Mouse (Mus musculus) liver, embryonic 11.5 days (tissue): ENCODE results near the gene BC034090. TPM values are rescaled to one million over a fixed set of nuclear protein-coding genes. Genes with fewer than 3 reads are reported as not detected.
A peak's percentile ranks its signal among the peaks of the same experiment; 100 is the strongest.

ENCODE experiments used
- ATAC-seq: fragments of 200-750 bp; cut with Nextera tagmentation; replicated peaks from 2 replicates; pipeline ENCODE4 v1.8.0; 2017; ENCODE audit warnings: moderate number of reproducible peaks, mild to moderate bottlenecking, moderate TSS enrichment, moderate library complexity; ENCODE audit not compliant: low FRiP score
- DNase-seq: peaks from one replicate; pipeline ENCODE4 v3.0.0-alpha.2; 2017; ENCODE audit warnings: low spot score
- H3K27ac ChIP-seq: fragments of 300-500 bp; sonication (generic); 2 replicates; pipeline ENCODE4 v1.5.1; 2014; ENCODE audit warnings: mild to moderate bottlenecking, low read depth, low read length, control low read depth
- H3K27me3 ChIP-seq: fragments of 300-500 bp; sonication (generic); replicated peaks from 2 replicates; pipeline ENCODE4 v1.6.1; 2014; ENCODE audit warnings: low read length, mixed read lengths; ENCODE audit not compliant: control insufficient read depth, insufficient read depth
- H3K36me3 ChIP-seq: fragments of 300-500 bp; sonication (generic); 2 replicates; pipeline ENCODE4 v1.6.1; 2014; ENCODE audit warnings: mild to moderate bottlenecking, low read length, moderate library complexity, mixed read lengths; ENCODE audit not compliant: control insufficient read depth, insufficient read depth
- H3K4me1 ChIP-seq: fragments of 300-500 bp; sonication (generic); replicated peaks from 2 replicates; pipeline ENCODE4 v1.6.1; 2014; ENCODE audit warnings: low read length, mixed read lengths; ENCODE audit not compliant: control insufficient read depth, insufficient read depth
- H3K4me2 ChIP-seq: fragments of 300-500 bp; sonication (generic); 2 replicates; pipeline ENCODE4 v1.6.1; 2014; ENCODE audit warnings: mild to moderate bottlenecking, control low read depth, moderate library complexity
- H3K4me3 ChIP-seq: fragments of 300-500 bp; sonication (generic); 2 replicates; pipeline ENCODE4 v1.5.1; 2014; ENCODE audit warnings: low read depth, low read length, control low read depth
- H3K9ac ChIP-seq: fragments of 300-500 bp; sonication (generic); 2 replicates; pipeline ENCODE4 v1.6.1; 2014; ENCODE audit warnings: low read depth, low read length, control low read depth
- H3K9me3 ChIP-seq: fragments of 300-500 bp; sonication (generic); 2 replicates; pipeline ENCODE4 v1.6.1; 2016; ENCODE audit warnings: low read length, inconsistent platforms, mixed read lengths; ENCODE audit not compliant: control insufficient read depth
- WGBS: fragments of 180-500 bp; shearing (Covaris S2); extraction: QIAGEN DNeasy Blood & Tissue Kit; methylation state at CpG from one replicate; pipeline ENCODE4 v1.1.7; 2014; 5-methylcytosine and 5-hydroxymethylcytosine counted together
- polyA plus RNA-seq: library from polyadenylated mRNA; unstranded; fragments of >200 nt; fragmentation: Nextera tagmentation; extraction: Ambion mirVana; gene quantifications from 2 replicates; pipeline ENCODE4 v1.2.1, GENCODE M21; 2014

Gene BC034090
- 0.86 and 1.8 TPM in 2 replicates for polyA plus RNA-seq

DNA sequence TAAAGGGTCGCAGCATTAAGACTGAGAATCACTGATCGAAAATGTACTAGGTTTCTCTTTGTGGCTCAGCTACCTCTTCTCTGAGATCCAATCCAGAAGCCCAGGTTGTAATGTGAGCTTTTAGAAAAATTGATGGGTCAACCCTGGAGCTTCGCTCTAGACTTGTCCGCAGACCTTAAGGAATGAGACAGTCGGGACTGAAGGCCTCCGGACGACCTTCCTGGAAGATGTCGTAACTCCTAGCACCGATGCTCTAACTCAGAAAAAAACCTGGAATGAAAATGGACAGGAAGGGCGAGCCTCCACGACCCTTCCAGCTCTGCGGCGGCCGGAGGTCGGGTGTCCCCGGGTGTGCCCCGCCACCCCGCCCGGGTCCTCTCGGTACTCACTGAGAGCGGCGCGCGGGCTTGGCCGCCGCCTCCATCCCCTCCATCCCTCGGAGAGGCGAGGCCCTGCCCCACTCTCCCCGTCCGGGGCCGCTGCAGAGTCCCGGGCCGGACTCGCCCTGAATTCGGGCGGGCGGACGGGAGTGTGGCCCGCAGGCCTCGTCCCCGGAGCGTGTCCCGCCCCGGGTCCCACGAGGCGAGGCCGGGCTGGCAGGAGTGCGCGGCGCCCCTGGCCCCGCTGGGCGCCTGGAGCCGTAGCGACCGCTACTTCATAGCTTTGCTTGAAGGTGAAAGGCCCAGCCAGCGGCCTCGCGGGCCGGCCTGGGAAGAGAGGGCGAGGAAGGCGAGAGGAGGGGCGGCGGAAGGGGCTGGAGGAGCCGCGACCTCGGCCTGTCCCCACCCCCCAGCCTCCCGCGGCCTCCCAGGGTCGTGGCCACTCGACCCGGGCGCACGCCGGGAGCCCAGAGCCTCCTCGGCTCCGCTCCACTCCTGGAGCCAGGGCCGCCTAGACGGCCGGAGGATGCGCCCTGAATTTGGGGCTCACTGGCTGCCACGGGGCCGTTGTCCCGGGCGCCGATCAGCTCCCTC is at the start of gene BC034090:
Gene BC034090, minus strand, starts transcription at position 648 of the 974 bp plus-strand sequence.
- H3K27me3 ChIP-seq, result peaks cover 42% of the 10 kb centered on the region
- DNase-seq (peak; percentile 59), ATAC-seq (0 out of 2 replicates have a peak, but pooled peaks have one; percentile 29)
- H3K27ac ChIP-seq, result no peak within 1 kb of the TSS
- 2% methylated on average over 82 of the region's 85 CpGs for WGBS
- H3K9ac ChIP-seq, result peak within 1 kb of the TSS; percentile 59
- H3K36me3 ChIP-seq, result no peaks in the 10 kb centered on the region
- peak within 1 kb of the TSS; percentile 82 for H3K4me2 ChIP-seq
- peak within 1 kb of the TSS; percentile 57 for H3K4me3 ChIP-seq
- H3K9me3 ChIP-seq, result no peaks in the 10 kb centered on the region
- H3K4me1 ChIP-seq, result peaks cover 2% of the 10 kb centered on the region

DNA sequence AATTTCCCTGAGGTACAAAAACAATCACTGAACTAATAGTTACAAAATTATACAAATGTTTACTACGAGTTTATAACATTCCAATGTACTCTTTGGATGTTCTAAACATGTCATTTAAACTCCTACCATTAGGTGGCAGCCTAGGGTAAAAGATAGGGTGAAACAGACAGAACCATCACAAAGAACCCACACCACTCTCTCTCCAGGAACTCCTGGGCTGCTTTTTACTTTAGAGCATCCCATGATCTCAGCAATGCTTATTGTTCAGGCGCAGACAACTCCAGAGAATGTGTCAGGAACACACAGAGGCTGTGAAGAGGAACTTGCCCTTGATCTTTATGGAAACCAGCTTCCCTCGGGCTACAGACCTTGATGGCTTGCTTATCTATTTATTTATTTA is 49.2 kb upstream of the BC034090 start:
- Histone ChIP-seq H3K4me3 (no peak overlapping the region), H3K27me3 (no peaks in the 10 kb centered on the region), H3K36me3 (0 out of 2 replicates have a peak, but pooled peaks cover under 1% of the 10 kb centered on the region), H3K9ac (no peak overlapping the region), H3K4me2 (no peak overlapping the region), H3K27ac (no peak overlapping the region), H3K9me3 (no peaks in the 10 kb centered on the region), H3K4me1 (no peaks in the 10 kb centered on the region)
- DNase-seq (peak; percentile 36), ATAC-seq (0 out of 2 replicates have a peak, but pooled peaks have one; percentile 29)
- 23% methylated on average over 3 of the region's 3 CpGs for WGBS

DNA sequence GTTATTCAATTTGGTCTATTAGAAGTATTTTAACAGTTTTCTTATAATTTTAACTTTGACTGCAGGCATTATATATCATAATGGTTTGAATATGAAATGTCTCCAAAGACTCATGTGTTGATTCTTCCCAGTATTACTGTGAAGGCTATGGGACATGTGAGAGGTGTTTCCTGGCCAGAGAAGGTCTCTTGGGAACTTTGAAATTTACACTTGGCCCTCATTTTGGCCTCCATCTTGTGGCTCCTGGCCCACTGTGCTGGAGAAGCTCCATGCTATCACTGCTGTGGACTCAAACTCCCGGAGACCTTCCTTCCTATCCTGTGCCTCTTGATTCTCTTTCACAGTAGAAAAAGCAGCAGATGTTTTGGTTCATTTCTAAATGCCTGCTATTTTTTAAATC is 45.2 kb upstream of the BC034090 start:
- 97% methylated on average over 1 of the region's 1 CpGs for WGBS
- Histone ChIP-seq H3K27me3 (no peaks in the 10 kb centered on the region), H3K9me3 (0 out of 2 replicates have a peak, but pooled peaks cover 2% of the 10 kb centered on the region), H3K27ac (no peak overlapping the region), H3K4me1 (no peaks in the 10 kb centered on the region), H3K9ac (no peak overlapping the region), H3K36me3 (peaks cover 10% of the 10 kb centered on the region; the same call in 1 of the 2 replicates), H3K4me2 (no peak overlapping the region), H3K4me3 (no peak overlapping the region)
- no peak for ATAC-seq
- no peak for DNase-seq

DNA sequence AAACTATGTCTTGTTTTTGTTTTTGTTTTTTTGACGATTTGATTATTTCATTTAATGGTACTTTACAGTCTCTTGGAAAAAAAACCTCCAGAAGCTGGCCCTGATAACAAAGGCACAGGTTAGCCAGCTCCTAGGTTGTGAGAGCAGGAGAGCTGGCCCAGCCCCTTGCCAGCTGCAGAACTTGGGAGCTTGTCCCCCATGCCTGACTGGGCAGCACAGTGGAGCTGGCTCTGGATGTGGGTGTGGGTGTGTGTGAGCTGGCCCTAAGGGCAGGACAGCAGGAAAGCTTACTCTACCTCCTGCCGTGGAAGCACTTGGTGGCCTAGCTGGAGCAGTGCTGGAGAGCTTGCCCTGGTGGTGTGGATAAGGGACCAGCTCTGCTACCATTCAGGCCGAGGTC is 43.8 kb upstream of the BC034090 start:
- H3K27me3 ChIP-seq, result no peaks in the 10 kb centered on the region
- no peak overlapping the region for H3K9ac ChIP-seq
- ATAC-seq (no peak), DNase-seq (no peak)
- no peak overlapping the region for H3K4me2 ChIP-seq
- H3K27ac ChIP-seq, result no peak overlapping the region
- peaks cover 10% of the 10 kb centered on the region; the same call in 1 of the 2 replicates for H3K36me3 ChIP-seq
- H3K9me3 ChIP-seq, result 0 out of 2 replicates have a peak, but pooled peaks cover 2% of the 10 kb centered on the region
- H3K4me1 ChIP-seq, result no peaks in the 10 kb centered on the region
- WGBS, result 80% methylated on average over 3 of the region's 3 CpGs
- no peak overlapping the region for H3K4me3 ChIP-seq

DNA sequence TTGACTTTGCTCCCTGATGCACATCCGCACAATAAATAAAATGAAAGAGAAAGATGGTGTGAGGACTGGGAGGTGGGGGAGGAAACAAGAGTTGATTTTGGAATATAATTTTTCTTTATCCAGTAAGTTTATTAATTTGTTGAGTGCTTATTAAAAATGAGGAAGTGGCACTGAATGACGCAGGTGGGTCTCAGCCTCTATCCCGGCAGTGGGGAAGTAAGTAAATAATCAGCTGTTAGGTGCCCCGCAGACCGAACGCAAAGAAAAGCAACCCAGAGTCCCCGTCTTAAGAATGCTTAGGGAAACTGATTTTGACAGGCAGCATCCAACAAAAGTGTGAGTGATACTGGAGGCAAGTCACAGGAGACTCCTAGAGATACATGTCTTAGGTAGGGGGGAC is 39.6 kb upstream of the BC034090 start:
- Histone ChIP-seq H3K27me3 (no peaks in the 10 kb centered on the region), H3K9ac (no peak overlapping the region), H3K27ac (no peak overlapping the region), H3K4me3 (no peak overlapping the region), H3K9me3 (0 out of 2 replicates have a peak, but pooled peaks cover 2% of the 10 kb centered on the region), H3K36me3 (peaks cover 10% of the 10 kb centered on the region; the same call in 1 of the 2 replicates), H3K4me2 (no peak overlapping the region), H3K4me1 (no peaks in the 10 kb centered on the region; the same call in 1 of the 2 replicates)
- 83% methylated on average over 7 of the region's 7 CpGs for WGBS
- DNase-seq (no peak), ATAC-seq (no peak)

DNA sequence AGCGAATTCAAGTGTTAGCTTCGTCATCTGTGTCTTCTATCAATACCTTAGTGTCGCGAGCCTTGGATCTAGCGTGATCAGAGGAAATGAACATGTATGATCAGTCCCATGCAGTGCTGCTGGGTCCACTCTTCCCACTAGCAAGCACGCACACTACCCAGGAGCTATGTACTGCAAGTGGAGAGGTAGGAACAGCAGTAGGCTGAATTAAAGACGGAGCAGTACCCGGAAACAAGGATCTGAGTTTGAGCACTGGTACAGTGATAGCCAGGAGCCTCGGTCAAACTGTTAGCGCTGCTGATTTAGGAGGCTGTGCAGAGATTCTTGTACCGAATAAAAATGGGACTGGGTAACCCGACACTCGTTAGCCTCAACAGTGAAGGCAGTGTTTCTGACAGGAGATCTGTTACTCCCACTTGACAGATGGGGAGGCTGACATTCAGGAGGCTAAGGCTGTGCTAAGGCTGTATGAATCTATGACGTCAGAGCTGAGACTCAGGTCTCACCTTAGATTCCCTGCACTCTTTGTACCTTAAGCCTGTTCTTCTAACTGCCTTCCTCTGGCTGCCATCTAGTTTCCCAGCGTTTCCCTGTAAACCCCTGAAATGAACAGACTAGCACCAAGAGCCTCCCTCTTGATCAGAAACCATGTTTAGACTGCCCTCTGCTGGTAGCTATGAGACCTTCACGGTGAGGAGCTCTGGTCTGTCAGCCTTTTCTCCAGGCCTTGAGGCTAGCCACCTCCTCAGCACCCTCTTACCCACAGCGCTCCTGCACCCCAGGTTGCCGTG is 37.0 kb upstream of the BC034090 start:
- Histone ChIP-seq H3K9me3 (no peaks in the 10 kb centered on the region), H3K4me1 (peaks cover 9% of the 10 kb centered on the region), H3K9ac (no peak overlapping the region), H3K4me2 (no peak overlapping the region), H3K4me3 (no peak overlapping the region), H3K27ac (no peak overlapping the region), H3K36me3 (no peaks in the 10 kb centered on the region), H3K27me3 (no peaks in the 10 kb centered on the region)
- ATAC-seq, result peak; percentile 69
- peak; percentile 34 for DNase-seq
- 58% methylated on average over 18 of the region's 18 CpGs for WGBS

DNA sequence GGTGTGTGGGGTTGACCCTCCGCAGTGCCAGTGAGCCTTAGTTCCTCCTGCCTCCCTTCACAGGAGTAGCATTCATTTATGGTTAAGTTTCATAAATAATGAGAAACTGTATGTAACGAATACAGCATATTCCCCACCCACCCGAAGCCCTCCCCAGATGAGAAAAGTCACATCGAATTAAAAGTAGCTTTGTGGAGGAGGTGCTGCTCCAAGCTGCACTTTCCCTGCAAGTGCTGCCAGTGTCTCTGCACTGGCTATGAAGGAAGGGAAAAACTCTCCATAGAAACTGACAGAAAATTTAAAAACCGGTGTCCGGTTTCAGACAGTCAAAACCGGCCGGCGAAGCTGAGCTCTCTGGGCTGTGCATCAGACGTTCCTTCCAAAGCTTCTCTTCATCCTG is 36.1 kb upstream of the BC034090 start:
- H3K9me3 ChIP-seq, result no peaks in the 10 kb centered on the region
- H3K27ac ChIP-seq, result no peak overlapping the region
- no peaks in the 10 kb centered on the region for H3K36me3 ChIP-seq
- H3K4me1 ChIP-seq, result peaks cover 12% of the 10 kb centered on the region
- no peak overlapping the region for H3K4me3 ChIP-seq
- no peak overlapping the region for H3K9ac ChIP-seq
- no peak for ATAC-seq
- no peak overlapping the region for H3K4me2 ChIP-seq
- no peak for DNase-seq
- WGBS, result 78% methylated on average over 10 of the region's 10 CpGs
- no peaks in the 10 kb centered on the region for H3K27me3 ChIP-seq

DNA sequence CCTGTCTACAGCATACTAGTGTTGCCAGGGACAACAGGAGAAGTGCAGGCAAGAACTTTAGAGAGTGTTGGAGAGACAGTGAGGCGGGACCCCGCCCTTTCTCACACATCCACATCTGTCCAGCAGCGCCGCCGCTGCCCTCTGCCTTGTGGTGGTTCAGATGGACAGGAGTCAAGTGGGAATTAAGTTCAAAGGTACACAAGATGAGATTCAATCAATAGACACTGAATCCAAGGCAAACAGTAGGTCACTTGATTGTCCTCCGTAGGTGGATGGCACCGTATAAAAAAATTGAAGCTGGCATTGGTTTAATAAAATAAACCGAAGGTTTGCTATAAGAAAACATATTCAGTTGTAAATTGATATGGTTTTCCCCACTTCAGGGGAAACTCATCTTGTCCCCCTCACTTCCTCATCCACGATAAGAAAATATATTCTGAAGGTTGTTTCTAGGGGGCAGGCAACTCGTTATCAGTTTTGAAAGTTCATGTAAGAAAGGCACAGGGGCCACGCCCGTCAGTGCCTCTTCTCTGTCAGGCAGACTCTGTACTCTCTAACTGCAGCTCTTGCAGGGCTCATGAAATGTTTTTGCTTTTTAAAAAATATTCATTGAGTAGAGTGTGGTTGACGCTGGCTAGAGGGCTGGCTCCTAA is 32.3 kb upstream of the BC034090 start:
- H3K27me3 ChIP-seq, result no peaks in the 10 kb centered on the region
- H3K27ac ChIP-seq, result no peak overlapping the region
- DNase-seq (no peak), ATAC-seq (peak; percentile 74)
- WGBS, result 52% methylated on average over 13 of the region's 13 CpGs
- no peaks in the 10 kb centered on the region for H3K9me3 ChIP-seq
- H3K4me2 ChIP-seq, result peak overlapping the region; percentile 34; the same call in 1 of the 2 replicates
- no peak overlapping the region for H3K4me3 ChIP-seq
- no peaks in the 10 kb centered on the region for H3K36me3 ChIP-seq
- peaks cover 12% of the 10 kb centered on the region for H3K4me1 ChIP-seq
- no peak overlapping the region for H3K9ac ChIP-seq
